Mouse (Mus musculus): ENCODE results near the gene Inhbc.
A peak's percentile ranks its signal among the peaks of the same experiment; 100 is the strongest.

Gene Inhbc

GRCm38 (mm10) chr10:127369834-127370820, at the start of gene Inhbc:
Inhbc (minus strand) TSS chr10:127370431.
- no peak for DNase-seq (ENCODE audit: low read depth, low spot score)

GRCm38 (mm10) chr10:127414141-127414540, 43.9 kb upstream of the Inhbc start:
- no peak for DNase-seq (ENCODE audit: low read depth, low spot score)

- no peak for DNase-seq (ENCODE audit: low read depth, low spot score)
Observed at GRCm38 (mm10) chr10:127413585-127413984, 43.4 kb upstream of the Inhbc start.

- DNase-seq (ENCODE audit: low read depth, low spot score) = no peak
Observed at GRCm38 (mm10) chr10:127412776-127413175, 42.5 kb upstream of the Inhbc start.

- no peak for DNase-seq (ENCODE audit: low read depth, low spot score)
Observed at GRCm38 (mm10) chr10:127412101-127412500, 41.9 kb upstream of the Inhbc start.

GRCm38 (mm10) chr10:127407391-127407790, 37.2 kb upstream of the Inhbc start:
- DNase-seq (ENCODE audit: low read depth, low spot score) = no peak

- DNase-seq (ENCODE audit: low read depth, low spot score) = no peak
Observed at GRCm38 (mm10) chr10:127404701-127405100, 34.5 kb upstream of the Inhbc start.

- no peak for DNase-seq (ENCODE audit: low read depth, low spot score)
Observed at GRCm38 (mm10) chr10:127391774-127392173, 21.5 kb upstream of the Inhbc start.

- DNase-seq (ENCODE audit: low read depth, low spot score) = no peak
Observed at GRCm38 (mm10) chr10:127381743-127382134, 11.5 kb upstream of the Inhbc start.

GRCm38 (mm10) chr10:127380767-127381742, 10.8 kb upstream of the Inhbc start:
- peak; percentile 65 for DNase-seq (ENCODE audit: low read depth, low spot score)

- DNase-seq (ENCODE audit: low read depth, low spot score) = peak; percentile 96
Observed at GRCm38 (mm10) chr10:127380251-127380691, 10.0 kb upstream of the Inhbc start, which contains the start of gene R3hdm2. R3hdm2 (plus strand) TSS chr10:127380327.

- DNase-seq (ENCODE audit: low read depth, low spot score) = no peak
Observed at GRCm38 (mm10) chr10:127379654-127380053, 9.4 kb upstream of the Inhbc start.

GRCm38 (mm10) chr10:127377700-127378099, 7.5 kb upstream of the Inhbc start:
- DNase-seq (ENCODE audit: low read depth, low spot score) = no peak

GRCm38 (mm10) chr10:127371023-127371422, 792 bp upstream of the Inhbc start:
- no peak for DNase-seq (ENCODE audit: low read depth, low spot score)

GRCm38 (mm10) chr10:127368273-127368672, 2.0 kb downstream of the Inhbc start:
- DNase-seq (ENCODE audit: low read depth, low spot score) = no peak

- no peak for DNase-seq (ENCODE audit: low read depth, low spot score)
Observed at GRCm38 (mm10) chr10:127367116-127367515, 3.1 kb downstream of the Inhbc start.

- no peak for DNase-seq (ENCODE audit: low read depth, low spot score)
Observed at GRCm38 (mm10) chr10:127360714-127361113, 9.5 kb downstream of the Inhbc start.

GRCm38 (mm10) chr10:127355336-127355735, 14.9 kb downstream of the Inhbc start:
- no peak for DNase-seq (ENCODE audit: low read depth, low spot score)

- DNase-seq (ENCODE audit: low read depth, low spot score) = no peak
Observed at GRCm38 (mm10) chr10:127353909-127354895, 16.0 kb downstream of the Inhbc start, which contains the start of gene Inhbe. Inhbe (minus strand) TSS chr10:127354411.

- DNase-seq (ENCODE audit: low read depth, low spot score) = no peak
Observed at GRCm38 (mm10) chr10:127352766-127353165, 17.5 kb downstream of the Inhbc start.

All from CD4-positive helper T cell, adult 2 months (primary cell).